Mouse (Mus musculus) stomach, postnatal 0 days (tissue): ENCODE results near the gene Smarcb1.

Experiments used
- CTCF ChIP-seq: IDR thresholded peaks from 2 replicates; pipeline ENCODE4 v1.5.1; 2016; ENCODE audit warnings: antibody characterized with exemption, low read depth, mild to moderate bottlenecking, moderate library complexity
- EP300 ChIP-seq: optimal IDR thresholded peaks from 2 replicates; pipeline ENCODE3; 2016; ENCODE audit warnings: antibody characterized with exemption

DNA sequence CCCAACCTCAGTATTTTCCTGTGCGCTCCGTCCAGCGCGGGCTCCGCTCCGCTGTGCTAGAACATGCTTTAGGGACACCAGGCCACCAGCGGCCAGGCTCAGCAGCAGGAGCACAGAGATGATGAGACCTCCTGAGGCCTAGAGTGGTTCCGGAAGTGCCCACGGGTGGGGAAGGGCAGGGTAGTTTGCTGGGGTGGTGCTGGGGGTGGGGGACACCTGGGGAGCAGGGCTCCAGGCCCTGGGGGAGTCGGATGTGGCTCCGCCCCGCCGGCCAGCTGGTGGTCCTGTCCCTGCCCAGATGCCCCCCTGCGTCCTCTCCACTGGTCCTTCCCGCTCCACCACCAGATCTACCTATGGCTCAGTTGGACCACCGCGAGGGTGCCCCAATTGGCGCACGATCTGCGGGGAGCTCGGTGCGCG, 29.4 kb upstream of the Smarcb1 start:
- TF ChIP-seq EP300 (no peak), CTCF (no peak)
